Mouse (Mus musculus) ES-Bruce4 (cell line): ENCODE measurements at regions not wholly inside any gene's neighbourhood (a gene's known extent, or its start where the extent isn't known, plus 50 kb on each side); places are given as distances from the start of the nearest gene placed in this dataset.

Experiments
- EP300 ChIP-seq: IDR thresholded peaks from 2 replicates; pipeline ENCODE4 v1.6.1; 2011; ENCODE audit warnings: low read depth, low read length; ENCODE audit not compliant: insufficient read depth
- POLR2A ChIP-seq: IDR thresholded peaks from one replicate; pipeline ENCODE4 v1.8.1; 2011; ENCODE audit warnings: low read length; ENCODE audit not compliant: insufficient read depth

DNA sequence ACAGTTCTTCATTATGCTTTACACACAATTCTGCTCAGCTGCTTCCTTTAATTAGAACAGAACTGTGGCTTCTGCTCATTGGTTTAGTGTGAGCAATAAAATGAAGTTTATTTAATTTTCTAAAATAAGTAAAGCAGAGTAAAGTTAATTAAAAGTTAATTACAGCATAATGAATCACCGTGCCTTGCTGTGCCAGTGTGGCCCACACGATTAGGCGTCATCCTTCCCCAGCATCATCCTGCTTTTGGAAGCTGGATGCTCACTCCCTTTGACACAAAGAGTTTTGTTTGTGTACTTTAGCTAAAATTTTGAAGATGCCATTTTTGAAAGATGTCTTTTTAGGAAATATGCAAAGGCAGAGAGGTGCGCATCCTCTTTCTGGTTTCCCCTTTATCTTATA, 316.4 kb downstream of the Tfec start:
- TF ChIP-seq POLR2A (no peak), EP300 (no peak)
